Mouse (Mus musculus) right cerebral cortex, postnatal 4 days (tissue): ENCODE measurements around the gene 4930523C07Rik.
A peak's percentile ranks its signal among the peaks of the same experiment; 100 is the strongest.

Source experiments
- DNase-seq: peaks from one replicate; pipeline ENCODE4 v3.0.0-alpha.2; 2022

4930523C07Rik gene

DNA sequence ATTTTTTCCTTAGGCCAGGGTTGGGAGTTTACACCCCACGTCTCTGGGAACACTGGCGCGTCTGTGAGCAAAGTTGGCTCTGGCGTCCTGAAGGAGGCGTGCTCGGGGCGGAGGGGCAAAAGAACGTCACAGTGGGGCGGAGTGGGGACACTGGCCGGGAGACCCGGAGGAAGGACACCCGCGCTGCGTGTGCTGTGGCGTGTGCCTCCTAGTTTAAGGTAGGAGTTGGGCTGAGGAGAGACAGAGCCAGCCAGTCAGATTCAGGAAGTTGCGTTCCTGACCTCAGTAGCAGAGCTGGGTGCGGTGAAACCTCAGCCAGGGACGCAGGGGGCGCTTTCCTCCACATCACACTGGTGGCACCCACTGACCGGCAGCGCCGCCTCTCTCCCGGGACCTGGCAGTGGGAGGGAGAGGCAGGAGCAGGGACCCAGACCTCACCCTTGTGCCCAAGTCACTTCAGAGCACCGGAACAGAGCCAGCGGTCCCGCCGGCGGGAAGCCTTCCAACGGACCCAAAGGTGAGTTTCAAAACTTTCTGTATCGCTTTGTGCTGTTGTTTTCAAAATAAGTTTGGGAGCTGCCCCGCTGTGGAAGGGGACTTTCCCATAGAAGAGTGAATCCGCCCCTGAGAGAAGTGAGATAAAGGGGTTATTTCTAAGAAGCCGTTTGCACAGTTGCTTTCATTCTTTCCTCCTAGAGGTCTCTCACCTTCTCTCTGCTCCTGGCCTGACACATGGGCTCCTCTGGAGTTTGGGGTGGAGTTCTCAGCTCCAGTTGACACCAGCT is at the start of gene 4930523C07Rik:
Gene 4930523C07Rik (plus strand): TSS at position 146 of the 785 bp plus-strand sequence.
- peak; percentile 22 for DNase-seq

DNA sequence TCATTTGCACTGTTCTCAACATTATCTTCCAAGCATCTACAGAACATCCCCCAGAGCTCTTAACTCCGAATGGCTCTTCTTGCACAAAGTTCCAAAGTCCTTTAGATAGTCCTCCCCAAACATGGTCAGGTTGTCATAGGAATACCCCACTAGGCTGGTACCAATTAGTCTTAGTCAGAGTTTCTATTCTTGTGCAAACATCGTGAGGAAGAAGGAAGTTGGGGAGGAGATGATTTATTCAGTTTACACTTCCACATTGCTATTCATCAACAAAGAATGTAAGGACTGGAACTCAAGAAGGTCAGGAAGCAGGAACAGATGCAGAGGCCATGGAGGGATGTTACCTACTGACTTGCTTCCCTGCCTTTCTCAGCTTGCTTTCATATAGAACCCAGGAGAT is 46.9 kb upstream of the 4930523C07Rik start:
- DNase-seq, result no peak

DNA sequence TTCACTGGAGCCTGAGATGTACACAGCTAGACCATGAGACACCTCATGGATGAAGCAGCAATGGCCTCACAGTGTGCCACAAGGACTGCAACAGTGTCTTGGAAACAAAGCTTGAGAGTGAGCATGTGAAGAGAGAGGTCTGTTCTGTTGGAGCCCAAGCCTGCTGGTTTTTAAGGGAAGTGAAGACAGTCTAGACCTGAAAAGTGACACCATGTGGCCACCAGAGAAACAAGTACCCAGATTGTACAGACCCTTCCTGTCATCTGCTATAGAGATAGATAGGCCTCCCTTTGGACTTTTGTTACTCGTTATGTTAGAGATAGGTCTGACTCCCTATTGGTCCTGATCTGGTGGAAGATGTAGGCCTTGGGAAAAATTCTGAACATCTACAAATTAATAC is 45.8 kb upstream of the 4930523C07Rik start:
- no peak for DNase-seq

DNA sequence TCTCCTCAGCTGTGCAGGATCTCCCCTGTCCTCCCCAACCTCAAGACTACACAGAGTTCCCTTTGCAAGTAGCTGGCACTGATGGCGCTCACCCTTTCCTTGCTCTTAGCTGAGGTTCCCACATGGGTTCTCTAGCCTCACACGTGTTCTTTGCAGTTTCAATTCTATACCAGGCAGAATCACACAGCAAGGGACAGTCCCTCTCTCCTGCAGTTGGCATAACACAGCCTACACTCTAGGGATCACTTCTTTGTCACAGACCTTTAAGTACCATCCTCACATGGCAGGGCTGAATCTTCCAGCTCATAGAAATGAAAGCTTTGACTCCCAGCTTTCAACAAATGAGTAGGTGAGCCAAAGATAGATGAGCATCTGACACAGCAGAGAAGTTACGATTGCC is 45.0 kb upstream of the 4930523C07Rik start:
- DNase-seq, result no peak

DNA sequence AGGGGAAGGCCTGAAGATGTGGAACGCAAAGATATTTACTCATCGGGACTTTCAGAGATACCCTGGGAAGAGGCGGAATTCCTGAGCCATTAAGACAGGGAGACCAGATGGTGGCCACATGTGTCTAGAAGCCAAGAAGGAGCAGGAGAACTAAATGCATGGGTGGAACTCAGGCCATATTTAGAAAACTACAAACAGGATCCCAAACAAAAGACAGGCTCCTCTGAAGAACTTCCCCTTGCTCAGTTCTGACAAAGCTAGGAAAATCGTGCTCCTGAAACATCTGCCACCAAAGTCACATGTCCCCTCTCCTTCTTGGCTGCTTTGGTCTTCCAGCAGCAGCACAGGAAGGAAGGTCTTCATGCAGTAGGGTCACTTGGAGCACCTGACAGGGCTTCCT is 38.9 kb upstream of the 4930523C07Rik start:
- no peak for DNase-seq

DNA sequence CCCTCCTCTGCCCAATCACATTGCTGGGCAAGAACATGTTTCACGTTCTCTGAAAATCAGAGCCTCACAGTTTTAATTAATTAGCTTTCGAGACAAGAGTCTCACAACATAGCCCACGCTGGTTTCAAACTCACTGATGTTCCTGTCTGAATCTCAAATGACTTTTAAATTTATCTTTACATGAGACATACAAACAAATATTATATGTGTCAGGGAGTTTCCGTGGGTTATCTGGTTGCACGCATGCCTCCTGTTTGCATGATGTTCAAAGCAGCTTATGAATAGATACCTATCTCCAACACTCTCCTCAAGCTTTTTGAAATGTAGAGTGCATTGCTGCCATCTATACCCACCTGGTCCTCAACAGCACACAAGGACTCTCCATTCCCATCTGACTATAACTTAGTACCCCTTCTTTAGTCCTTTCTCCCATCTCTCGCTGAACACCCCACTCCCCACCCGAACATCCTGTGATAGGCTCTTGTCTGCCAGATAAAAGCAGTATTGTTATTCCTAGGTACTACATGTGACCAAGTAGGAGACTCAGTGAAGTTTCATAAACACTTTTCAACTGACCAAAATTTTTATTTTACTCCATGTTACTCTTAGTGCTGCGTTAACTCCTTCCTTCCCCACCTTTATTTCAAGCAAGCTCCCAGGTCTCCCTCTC is 37.1 kb upstream of the 4930523C07Rik start:
- DNase-seq, result no peak

DNA sequence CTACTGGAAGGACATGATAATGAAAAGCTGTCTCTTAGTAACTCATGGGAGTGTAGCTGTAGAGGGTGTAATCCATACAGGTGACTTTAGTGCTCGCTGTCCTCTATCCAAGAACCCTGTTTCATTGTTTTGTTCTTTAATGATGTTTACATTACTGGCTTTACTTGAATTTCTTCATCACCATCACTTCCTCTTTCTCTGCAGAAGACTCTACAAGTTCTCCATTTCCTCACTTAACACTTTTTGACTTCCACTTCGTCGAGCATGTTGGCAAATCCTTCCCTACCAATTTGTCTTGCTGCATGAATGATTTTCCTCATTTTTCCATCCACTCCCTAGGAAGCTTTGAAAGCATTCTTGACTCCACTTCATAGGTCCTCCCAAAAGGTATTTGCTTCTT is 31.1 kb upstream of the 4930523C07Rik start:
- DNase-seq, result no peak

DNA sequence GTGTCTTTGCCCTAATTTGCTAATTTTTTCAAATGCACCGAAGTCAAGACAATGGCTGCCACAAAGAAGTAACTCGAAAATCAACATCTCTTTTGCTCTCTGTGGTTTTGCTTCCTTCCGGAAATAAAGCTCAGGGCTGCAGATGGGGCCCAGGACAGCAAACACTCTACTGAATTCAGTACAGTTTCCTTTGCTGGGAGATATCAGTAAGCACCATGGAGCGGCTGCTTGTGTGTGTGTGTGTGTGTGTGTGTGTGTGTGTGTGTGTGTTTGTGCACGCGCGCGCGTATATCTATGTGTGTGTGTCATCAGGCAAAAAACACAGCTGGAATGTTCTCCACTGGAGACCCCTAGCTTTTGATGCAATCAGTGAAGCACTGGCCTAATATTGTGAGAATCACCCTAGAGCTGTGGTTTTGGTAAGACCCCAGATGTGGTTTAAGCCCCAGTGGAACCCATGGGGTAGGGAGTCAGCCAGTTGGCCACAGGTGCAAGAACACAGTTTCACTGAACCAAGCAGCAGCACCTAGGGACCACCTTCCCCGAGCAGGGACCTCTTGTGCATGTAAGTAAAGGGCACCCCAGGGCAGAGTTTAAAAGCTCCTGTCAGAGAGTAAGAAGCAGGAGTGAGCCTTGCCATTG is 19.7 kb upstream of the 4930523C07Rik start:
- no peak for DNase-seq

DNA sequence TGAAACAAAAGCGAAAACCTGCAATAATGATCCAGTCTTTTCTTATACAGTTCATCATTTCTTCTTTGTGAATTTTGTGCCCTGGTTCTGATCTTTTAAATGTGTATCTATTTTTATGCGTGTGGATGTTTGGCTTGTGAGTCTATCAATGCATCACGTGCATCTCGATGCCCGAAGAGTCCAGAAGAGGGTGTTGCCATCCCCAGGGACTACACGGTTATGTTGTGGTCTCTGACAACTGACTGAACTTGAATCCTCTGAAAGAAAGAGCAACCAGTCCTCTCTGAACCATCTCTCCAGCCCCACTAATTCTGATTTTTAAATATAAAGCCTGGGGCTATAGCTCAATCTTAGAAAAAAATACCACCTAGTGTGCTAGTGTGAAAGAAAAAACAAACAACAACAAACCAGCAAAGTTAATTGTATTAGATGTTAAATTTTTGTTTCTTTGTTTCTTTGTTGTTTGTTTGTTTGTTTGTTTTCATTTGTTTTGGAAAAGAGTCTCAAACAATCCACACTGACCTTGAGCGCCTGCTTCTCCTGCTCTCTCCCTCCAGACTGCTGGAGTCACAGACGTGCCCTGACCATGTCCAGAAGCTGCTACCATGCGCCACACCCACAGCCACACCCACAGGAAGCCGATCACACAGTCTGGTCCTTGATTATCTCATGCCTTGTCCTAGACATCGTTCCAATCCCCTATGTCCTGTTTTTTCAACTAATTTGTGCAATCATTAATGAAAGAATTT is 18.9 kb upstream of the 4930523C07Rik start:
- no peak for DNase-seq

DNA sequence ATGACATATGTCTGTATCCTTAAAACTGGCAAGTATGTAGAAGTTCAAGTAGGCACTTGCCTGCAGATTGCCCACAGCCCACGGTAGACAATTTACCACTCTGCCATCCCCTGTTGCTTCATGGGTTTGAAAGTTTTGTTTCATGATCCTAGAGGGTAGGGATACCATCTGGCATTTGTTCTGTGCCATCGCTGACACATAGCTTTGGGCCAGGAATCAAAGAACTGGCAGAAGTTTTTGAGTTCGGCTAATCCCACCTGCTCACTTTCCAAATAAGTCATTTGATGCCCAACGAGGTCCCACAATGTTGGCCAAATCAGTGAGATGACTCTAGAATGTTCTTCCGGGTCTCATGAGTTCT is 18.3 kb upstream of the 4930523C07Rik start:
- DNase-seq, result no peak

DNA sequence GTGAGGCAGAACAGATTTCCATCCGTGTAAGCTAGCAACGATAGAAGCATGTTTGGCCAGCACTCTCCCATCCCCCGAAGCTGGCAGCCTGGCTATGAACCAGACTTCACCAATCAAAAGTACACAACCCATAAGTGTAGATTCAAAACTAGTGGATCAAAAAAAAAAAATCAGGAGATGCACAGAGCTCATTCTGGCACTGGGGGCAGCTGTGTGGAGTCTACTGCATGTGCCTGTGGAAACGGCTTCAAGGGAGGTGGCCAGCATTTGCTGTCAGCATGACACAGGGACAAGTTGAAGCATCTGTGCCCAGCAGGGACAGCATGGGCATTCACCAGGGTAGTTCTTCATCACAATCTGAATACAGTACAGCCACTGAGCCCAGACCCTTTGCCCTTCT is 16.2 kb upstream of the 4930523C07Rik start:
- no peak for DNase-seq

DNA sequence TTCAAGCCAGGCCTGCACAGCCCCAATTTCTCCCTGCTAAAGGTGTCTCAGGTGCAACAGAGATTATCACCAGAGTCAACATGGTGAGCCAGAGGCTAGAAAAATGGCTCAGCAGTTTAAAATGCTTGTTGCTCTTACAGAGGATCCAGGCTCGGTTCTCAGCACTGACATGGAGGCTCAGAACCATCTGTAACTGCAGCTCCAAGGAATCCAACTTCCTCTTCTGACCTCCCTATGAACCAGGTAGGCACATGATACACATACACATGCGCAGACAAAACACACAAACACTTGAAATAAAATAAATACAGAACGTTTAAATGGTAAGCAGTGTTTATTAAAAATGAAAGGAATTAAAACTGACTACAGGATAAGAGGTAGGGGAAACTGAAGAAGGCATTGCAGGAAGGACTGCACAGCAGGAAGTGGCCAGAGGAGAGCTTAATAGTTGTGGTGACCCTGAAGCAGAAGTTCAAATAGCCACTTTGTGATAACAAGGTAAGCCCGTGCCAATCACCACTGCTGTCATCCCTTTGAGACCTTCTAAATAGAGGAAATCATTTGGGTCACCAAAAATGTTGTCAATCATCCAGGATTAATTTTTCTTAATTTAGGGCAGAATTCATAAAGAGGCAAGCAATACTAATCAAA is 10.1 kb upstream of the 4930523C07Rik start:
- DNase-seq, result no peak

DNA sequence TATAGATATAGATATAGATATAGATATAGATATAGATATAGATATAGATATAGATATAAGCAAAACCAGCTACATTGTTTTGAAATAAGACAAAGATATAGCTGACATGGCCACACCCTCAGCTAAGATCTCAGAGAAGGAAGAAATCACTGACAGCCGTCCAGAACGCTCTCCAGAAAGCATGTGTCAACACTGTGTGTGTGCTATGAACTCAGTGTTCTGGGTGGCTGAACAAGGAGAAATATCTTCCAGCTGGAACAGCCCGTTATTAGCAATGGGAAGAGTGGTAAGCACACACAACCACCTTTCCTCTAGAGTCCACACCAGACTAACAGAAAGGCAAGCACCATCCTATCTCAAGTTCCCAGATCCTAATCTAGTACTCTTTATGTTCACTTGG is 8.6 kb upstream of the 4930523C07Rik start:
- DNase-seq, result no peak

DNA sequence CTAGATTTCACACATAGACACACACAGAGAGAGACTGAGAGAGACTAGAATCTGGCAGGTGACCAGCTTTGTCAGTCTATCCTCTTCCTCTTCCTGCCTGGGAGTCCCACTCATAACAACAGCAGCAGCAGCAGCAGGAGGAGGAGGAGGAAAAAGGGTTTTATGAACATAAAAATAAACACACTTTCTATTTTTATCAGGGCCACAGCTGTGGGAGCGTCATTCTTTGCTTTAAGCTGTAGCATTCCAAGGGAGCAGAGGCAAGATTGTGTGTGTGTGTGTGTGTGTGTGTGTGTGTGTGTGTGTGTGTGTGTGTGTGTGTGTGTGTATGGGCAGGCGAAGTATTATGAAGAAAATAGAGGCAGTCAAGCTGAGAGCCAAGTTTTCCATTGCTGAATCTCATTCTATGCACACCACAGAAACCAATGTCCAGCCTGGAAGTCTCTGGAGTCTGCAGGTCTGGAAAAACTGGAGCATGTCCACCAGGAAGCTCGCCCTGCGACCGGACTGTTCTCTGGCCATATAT is 7.1 kb upstream of the 4930523C07Rik start:
- no peak for DNase-seq

DNA sequence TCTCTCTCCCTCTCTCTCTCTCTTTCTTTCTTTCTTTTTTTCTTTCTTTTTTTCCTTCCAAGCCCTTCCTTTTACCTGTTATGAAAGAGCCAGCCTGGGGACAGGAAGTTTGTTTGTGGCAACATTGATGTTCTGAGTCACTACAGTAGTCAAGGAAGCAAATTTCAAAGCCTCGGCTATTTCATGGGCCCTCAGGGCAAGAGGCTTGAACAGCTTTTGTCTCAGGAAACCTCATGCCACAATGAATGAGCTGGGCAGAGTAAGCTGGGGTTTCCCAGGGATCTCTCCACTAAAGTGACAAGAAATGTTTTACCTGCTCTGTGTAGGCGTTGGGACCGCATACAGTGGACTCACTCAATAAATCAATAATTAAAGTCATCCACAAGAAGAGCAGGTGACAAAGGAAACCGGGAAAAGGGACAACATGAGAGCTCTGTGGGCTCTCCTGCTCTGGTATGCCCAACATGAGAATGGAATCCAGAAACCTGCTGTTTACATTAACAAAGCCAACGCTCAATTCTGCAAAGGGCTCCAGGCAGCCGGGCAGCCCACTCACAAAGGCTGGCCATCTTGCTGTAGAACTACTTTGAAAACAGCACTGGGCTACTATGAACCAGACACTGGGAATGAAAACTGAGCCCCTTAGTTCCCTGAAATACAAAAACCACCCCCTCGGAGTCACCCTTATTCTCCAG is 4.1 kb upstream of the 4930523C07Rik start:
- DNase-seq, result no peak

DNA sequence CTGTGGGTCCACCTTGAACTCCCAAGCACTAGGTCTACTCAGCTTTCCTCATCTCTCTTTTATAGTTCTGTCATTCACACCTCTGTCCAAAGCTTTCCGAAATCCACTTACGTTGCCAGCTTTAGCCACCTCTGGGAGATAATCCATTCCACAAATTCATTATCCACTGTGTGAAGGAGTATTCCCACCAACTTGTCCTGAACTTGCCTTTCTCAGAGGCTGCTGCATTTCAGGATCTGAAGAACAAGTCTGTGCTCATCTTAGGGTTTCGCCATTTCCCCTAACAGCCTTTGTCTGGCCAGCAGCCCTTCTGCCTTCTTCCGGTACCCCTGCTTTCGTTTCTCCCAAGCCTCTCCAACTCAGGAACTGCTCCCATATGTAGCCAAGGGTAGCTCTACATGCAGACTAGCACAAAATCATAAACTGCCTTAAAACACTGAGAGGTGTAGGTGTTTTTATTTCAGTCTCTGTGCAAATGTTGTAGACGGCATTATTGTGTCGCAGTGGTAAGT is 2.9 kb upstream of the 4930523C07Rik start:
- no peak for DNase-seq

DNA sequence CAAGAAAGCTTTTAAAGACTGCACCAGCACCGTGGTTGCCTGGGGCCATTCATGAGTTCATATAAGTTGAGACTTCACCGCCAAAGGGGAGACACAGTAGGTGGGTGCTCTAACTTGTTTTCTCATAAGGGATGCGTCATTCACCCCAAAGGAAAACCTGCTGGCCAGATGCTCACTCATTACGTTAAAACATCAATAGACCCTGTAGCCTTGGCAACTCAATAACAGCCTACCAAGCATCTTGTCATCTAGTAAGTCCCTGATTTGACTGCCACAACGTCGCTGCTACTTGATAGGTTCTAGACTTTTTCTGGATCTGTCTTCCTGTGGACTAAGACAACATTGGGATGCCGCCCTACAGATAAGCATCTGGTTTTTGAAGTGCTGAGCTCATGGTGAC is 1.8 kb upstream of the 4930523C07Rik start:
- no peak for DNase-seq

DNA sequence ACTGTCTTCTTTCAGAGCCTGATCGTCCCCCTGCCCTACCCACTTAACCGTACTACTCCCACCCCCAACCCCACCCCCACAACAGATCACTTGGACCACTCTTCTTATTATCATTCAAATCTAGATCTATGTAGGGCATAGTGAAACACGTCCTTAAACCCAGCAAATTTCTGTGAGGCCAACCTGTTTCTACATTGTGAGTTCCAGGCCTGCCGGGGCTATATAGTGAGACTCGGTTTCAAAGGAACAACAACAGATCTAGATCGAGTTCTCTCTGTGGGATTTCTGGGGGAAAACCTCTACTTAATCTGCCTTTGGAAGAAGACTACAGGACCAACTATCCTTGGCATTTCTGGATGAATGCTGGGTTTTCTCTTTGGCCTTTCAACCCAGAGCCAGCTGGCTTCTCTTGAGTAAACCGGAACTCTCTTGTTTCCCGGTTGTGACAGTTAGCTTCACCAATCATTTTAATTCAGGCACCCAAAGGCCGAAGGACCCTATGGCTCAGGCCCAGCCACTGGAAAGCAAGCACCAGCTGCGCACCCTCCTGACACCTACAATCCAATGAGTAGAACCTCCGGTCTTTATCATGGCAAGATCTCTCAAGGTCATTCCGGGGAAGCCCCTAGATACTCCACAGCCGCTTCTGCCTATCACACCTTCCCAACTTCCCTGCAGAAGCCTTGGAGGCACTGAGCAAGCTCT is 759 bp upstream of the 4930523C07Rik start:
- DNase-seq, result no peak

DNA sequence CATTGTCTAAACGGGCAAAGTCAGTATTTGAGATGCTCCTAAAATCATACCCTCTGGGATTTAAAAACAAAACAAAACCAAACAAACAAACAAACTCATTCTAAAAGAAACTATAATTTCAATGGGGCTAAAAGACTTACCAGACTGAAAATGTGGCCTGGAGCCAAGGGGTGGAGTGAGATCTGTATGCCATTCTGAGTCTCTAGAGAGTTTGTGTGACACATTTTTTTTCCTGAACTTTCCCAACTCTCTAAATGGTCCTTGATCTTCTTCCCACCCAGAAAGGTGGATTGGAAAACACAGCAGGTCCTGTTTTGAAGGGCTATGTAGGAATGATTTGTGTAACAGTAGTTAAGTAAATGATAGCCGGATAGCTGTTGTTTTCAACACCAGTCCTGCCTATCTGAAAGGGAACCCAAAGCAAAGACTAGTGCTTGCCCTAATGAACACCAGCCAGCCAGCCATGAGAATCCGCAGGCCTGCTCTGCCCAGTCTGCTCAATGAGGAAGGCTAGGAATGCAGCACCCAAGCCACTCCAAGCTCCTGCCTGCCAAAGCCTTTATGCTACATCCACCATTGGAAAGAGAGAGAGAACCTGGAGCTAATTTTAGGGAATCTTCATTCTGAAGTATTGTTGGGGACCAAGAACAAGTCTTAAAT is 1.0 kb downstream of the 4930523C07Rik start:
- DNase-seq, result no peak

DNA sequence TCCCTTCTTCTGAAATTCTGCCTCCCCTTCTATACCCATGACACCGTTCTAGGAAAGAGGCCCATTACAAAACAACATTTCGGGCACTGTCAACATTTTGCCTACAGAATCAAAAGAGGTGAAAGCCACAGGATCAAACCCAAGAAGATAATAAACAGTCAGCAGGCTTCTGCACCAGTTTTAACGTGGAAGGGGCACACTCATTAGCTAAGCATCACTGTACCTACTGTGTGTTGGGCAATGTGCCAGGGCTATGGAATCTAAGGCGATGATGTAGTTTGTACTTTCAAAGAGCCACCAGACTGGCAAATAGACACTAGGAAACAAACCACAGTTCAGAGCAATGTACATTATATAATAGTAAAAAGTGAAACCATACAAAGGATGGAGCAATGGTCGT is 1.8 kb downstream of the 4930523C07Rik start:
- DNase-seq, result no peak

DNA sequence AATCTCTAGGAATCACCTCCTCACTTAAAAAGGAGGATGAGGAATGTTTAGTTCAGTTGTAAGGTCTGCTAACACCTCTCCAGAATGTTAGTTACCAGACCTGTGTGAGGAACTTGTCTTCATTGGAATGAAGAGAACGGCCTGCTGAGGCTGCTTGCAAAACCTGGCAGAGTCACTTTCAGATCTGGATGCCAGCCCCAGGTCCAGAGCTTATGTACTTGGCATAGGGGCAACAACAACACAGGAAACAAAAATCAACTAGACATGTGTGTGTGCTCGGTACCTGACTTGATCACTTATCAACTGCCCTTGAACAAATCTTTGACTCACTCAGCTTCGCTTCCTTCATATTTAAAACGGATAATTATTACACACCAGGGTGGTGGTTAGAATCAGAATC is 2.6 kb downstream of the 4930523C07Rik start:
- DNase-seq, result no peak
